Mouse (Mus musculus): ENCODE measurements around the gene Wdr63.
"Not testable (repeated sequence)": the region's sequence is repeated elsewhere in the genome, so short reads cannot be mapped to it uniquely, and the experiment has no call there.

Wdr63 gene

GRCm38 (mm10) chr3:146011544-146012218 is 96.2 kb downstream of the Wdr63 start:
- no peak for DNase-seq (ENCODE audit: low read depth, low spot score)

GRCm38 (mm10) chr3:146010751-146011150 is 97.2 kb downstream of the Wdr63 start:
- DNase-seq (ENCODE audit: low read depth, low spot score) = no peak

- no peak for DNase-seq (ENCODE audit: low read depth, low spot score)
Measured at GRCm38 (mm10) chr3:146009859-146010645, 97.9 kb downstream of the Wdr63 start.

GRCm38 (mm10) chr3:146007872-146008271 is 100.1 kb downstream of the Wdr63 start:
- DNase-seq (ENCODE audit: low read depth, low spot score) = no peak

GRCm38 (mm10) chr3:146004347-146005051 is 103.4 kb downstream of the Wdr63 start:
- no peak for DNase-seq (ENCODE audit: low read depth, low spot score)

- not testable (repeated sequence) for DNase-seq (ENCODE audit: low read depth, low spot score)
Measured at GRCm38 (mm10) chr3:145996539-145996938, 111.4 kb downstream of the Wdr63 start.

- no peak for DNase-seq (ENCODE audit: low read depth, low spot score)
Measured at GRCm38 (mm10) chr3:145995489-145995888, 112.4 kb downstream of the Wdr63 start.

- no peak for DNase-seq (ENCODE audit: low read depth, low spot score)
Measured at GRCm38 (mm10) chr3:145993481-145994201, 114.3 kb downstream of the Wdr63 start.

- no peak for DNase-seq (ENCODE audit: low read depth, low spot score)
Measured at GRCm38 (mm10) chr3:145992796-145993195, 115.1 kb downstream of the Wdr63 start.

- no peak for DNase-seq (ENCODE audit: low read depth, low spot score)
Measured at GRCm38 (mm10) chr3:145991976-145992730, 115.8 kb downstream of the Wdr63 start.

- DNase-seq (ENCODE audit: low read depth, low spot score) = no peak
Measured at GRCm38 (mm10) chr3:145991130-145991529, 116.8 kb downstream of the Wdr63 start.
